Mouse (Mus musculus) megakaryocyte, embryonic 14.5 days (primary cell): ENCODE measurements at regions not wholly inside any gene's neighbourhood (a gene's known extent, or its start where the extent isn't known, plus 50 kb on each side); places are given as distances from the start of the nearest gene placed in this dataset.
A peak's percentile ranks its signal among the peaks of the same experiment; 100 is the strongest.

ENCODE experiments used
- H3K27me3 ChIP-seq: replicated peaks from 2 replicates; pipeline ENCODE3; 2012; ENCODE audit warnings: inconsistent platforms
- H3K36me3 ChIP-seq: replicated peaks from 2 replicates; pipeline ENCODE3; 2012; ENCODE audit warnings: low read length, inconsistent platforms, mixed read lengths
- H3K4me1 ChIP-seq: 2 replicates; pipeline ENCODE4 v1.6.1; 2012; ENCODE audit warnings: inconsistent platforms
- H3K4me3 ChIP-seq: replicated peaks from 2 replicates; pipeline ENCODE3; 2012; ENCODE audit warnings: moderate library complexity, mild to moderate bottlenecking, inconsistent platforms
- H3K9me3 ChIP-seq: 2 replicates; pipeline ENCODE4 v1.6.1; 2012; ENCODE audit warnings: inconsistent platforms
- FLI1 ChIP-seq: IDR thresholded peaks from 2 replicates; pipeline ENCODE4 v1.6.1; 2012; ENCODE audit warnings: low read length, inconsistent platforms, mixed read lengths
- GATA1 ChIP-seq: IDR thresholded peaks from 3 replicates; pipeline ENCODE4 v1.6.1; 2012; ENCODE audit warnings: mixed read lengths, low read length, inconsistent platforms, borderline replicate concordance

- Histone ChIP-seq H3K27me3 (peaks cover 2% of the 10 kb centered on the region), H3K9me3 (peaks cover 12% of the 10 kb centered on the region), H3K36me3 (no peaks in the 10 kb centered on the region), H3K4me3 (no peak overlapping the region), H3K4me1 (peaks cover 7% of the 10 kb centered on the region; the same call in 1 of the 2 replicates)
- TF ChIP-seq GATA1: no peak
- TF ChIP-seq FLI1: no peak
These were observed 124.1 kb downstream of the Pten start for GRCm38 (mm10) chr19:32881443-32881842.

- H3K36me3 ChIP-seq: no peaks in the 10 kb centered on the region
- peaks cover 3% of the 10 kb centered on the region for H3K27me3 ChIP-seq
- no peak for TF ChIP-seq FLI1
- TF ChIP-seq GATA1: no peak
- H3K9me3 ChIP-seq: peaks cover 11% of the 10 kb centered on the region
- H3K4me1 ChIP-seq: peaks cover 7% of the 10 kb centered on the region; the same call in 1 of the 2 replicates
- no peak overlapping the region for H3K4me3 ChIP-seq
These were observed 127.0 kb downstream of the Pten start for GRCm38 (mm10) chr19:32884279-32884678.

- Histone ChIP-seq H3K36me3 (no peaks in the 10 kb centered on the region), H3K4me3 (no peak overlapping the region), H3K9me3 (no peaks in the 10 kb centered on the region), H3K27me3 (peaks cover 3% of the 10 kb centered on the region), H3K4me1 (peaks cover 7% of the 10 kb centered on the region; the same call in 1 of the 2 replicates)
- TF ChIP-seq GATA1 (no peak), FLI1 (no peak)
These were observed 128.3 kb downstream of the Pten start for GRCm38 (mm10) chr19:32885481-32886131.

- TF ChIP-seq FLI1: no peak
- TF ChIP-seq GATA1: no peak
- no peaks in the 10 kb centered on the region for H3K9me3 ChIP-seq
- peaks cover 7% of the 10 kb centered on the region; the same call in 1 of the 2 replicates for H3K4me1 ChIP-seq
- no peaks in the 10 kb centered on the region for H3K36me3 ChIP-seq
- no peak overlapping the region for H3K4me3 ChIP-seq
- H3K27me3 ChIP-seq: peaks cover 3% of the 10 kb centered on the region
These were observed 129.9 kb downstream of the Pten start for GRCm38 (mm10) chr19:32887190-32887589.

- TF ChIP-seq GATA1 (no peak), FLI1 (no peak)
- Histone ChIP-seq H3K9me3 (no peaks in the 10 kb centered on the region), H3K4me3 (no peak overlapping the region), H3K36me3 (no peaks in the 10 kb centered on the region), H3K27me3 (peaks cover 3% of the 10 kb centered on the region), H3K4me1 (no peaks in the 10 kb centered on the region)
These were observed 131.5 kb downstream of the Pten start for GRCm38 (mm10) chr19:32888616-32889305.

GRCm38 (mm10) chr19:32890801-32891200 is 133.5 kb downstream of the Pten start:
- no peaks in the 10 kb centered on the region for H3K9me3 ChIP-seq
- peaks cover 1% of the 10 kb centered on the region for H3K27me3 ChIP-seq
- TF ChIP-seq FLI1 (no peak), GATA1 (no peak)
- H3K36me3 ChIP-seq: no peaks in the 10 kb centered on the region
- no peak overlapping the region for H3K4me3 ChIP-seq
- H3K4me1 ChIP-seq: no peaks in the 10 kb centered on the region

- Histone ChIP-seq H3K9me3 (no peaks in the 10 kb centered on the region), H3K4me3 (no peak overlapping the region), H3K36me3 (no peaks in the 10 kb centered on the region), H3K27me3 (peaks cover 8% of the 10 kb centered on the region), H3K4me1 (no peaks in the 10 kb centered on the region)
- TF ChIP-seq GATA1 (no peak), FLI1 (no peak)
These were observed 135.2 kb downstream of the Pten start for GRCm38 (mm10) chr19:32892469-32892868.

- Histone ChIP-seq H3K9me3 (no peaks in the 10 kb centered on the region), H3K4me3 (peak overlapping the region; percentile 78), H3K27me3 (peaks cover 16% of the 10 kb centered on the region), H3K36me3 (no peaks in the 10 kb centered on the region), H3K4me1 (peaks cover 39% of the 10 kb centered on the region)
- TF ChIP-seq FLI1: no peak
- no peak for TF ChIP-seq GATA1
These were observed 146.3 kb downstream of the Pten start for GRCm38 (mm10) chr19:32903454-32904108.

GRCm38 (mm10) chr19:32904517-32904916 is 147.2 kb downstream of the Pten start:
- Histone ChIP-seq H3K9me3 (no peaks in the 10 kb centered on the region), H3K27me3 (peaks cover 13% of the 10 kb centered on the region), H3K36me3 (no peaks in the 10 kb centered on the region), H3K4me3 (peak overlapping the region; percentile 86), H3K4me1 (peaks cover 39% of the 10 kb centered on the region)
- TF ChIP-seq FLI1: no peak
- no peak for TF ChIP-seq GATA1
